Mouse (Mus musculus): ENCODE data around the gene Ccdc69. TPM values are rescaled to one million over a fixed set of nuclear protein-coding genes. Genes with fewer than 3 reads are reported as not detected.

The Ccdc69 gene
- polyA plus RNA-seq, 1 experiment = 0.73 TPM

DNA sequence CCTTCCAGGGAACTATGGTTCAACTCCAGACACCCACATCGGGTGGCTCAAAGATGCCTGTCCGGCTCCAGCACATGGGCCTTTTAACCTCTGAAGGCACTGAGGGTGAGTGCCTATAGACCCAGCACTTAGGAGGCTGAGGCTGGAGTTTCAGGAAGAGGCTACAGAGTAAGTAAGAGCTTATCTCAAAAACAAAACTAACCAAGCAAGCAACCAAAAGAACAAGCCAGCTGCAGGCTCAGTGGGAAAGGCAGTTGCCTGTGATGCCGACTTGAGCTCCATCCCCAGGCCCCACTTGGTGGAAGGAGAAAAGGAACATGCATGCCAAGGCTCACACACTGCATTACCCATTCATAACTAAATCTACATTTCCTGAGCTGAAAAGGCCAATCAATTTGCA lies 571 bp upstream of the Ccdc69 start:
- TF ChIP-seq GATA1 (IDR thresholded peaks at IDR 0.05; ENCODE audit: borderline replicate concordance, low read length) = no peak
- TF ChIP-seq FLI1 (IDR thresholded peaks at IDR 0.05; ENCODE audit: low read length) = no peak
- peaks cover 33% of the 10 kb centered on the region for H3K27me3 ChIP-seq (replicated peaks)
- H3K4me3 ChIP-seq (replicated peaks) = peak overlapping the region; percentile 92

DNA sequence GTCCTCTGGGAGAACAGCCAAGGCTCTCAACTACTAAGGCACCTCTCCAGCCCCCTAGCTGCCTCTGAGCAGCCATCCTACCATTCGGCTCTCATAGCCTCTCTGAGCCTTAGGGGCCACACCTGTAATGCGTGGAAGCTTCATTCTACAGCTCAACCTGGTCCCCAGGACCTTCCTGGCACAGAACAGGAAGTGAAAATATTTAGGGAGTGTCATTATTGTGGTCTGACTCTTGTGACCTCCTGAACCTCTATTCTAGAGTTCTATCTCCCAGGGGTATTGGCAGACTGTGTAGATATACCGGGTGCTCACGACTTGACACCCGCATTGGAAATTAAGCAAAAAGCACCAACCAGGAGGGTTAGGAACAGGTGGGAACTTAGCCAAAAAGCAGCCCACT lies 1.7 kb downstream of the Ccdc69 start:
- H3K4me1 ChIP-seq = peaks cover 37% of the 10 kb centered on the region
- peaks cover 2% of the 10 kb centered on the region; the same call in 1 of the 2 replicates for H3K9me3 ChIP-seq
- H3K36me3 ChIP-seq (replicated peaks; ENCODE audit: low read length) = no peaks in the 10 kb centered on the region
- H3K27me3 ChIP-seq (replicated peaks) = peaks cover 17% of the 10 kb centered on the region
- H3K4me3 ChIP-seq (replicated peaks) = no peak overlapping the region
- TF ChIP-seq GATA1 (IDR thresholded peaks at IDR 0.05; ENCODE audit: borderline replicate concordance, low read length) (no peak), FLI1 (IDR thresholded peaks at IDR 0.05; ENCODE audit: low read length) (no peak)

More for the DNA sequence above, 571 bp upstream of the Ccdc69 start:
- no peaks in the 10 kb centered on the region for H3K36me3 ChIP-seq (replicated peaks; ENCODE audit: low read length)
- peaks cover 25% of the 10 kb centered on the region for H3K4me1 ChIP-seq
- peaks cover 12% of the 10 kb centered on the region for H3K9me3 ChIP-seq

DNA sequence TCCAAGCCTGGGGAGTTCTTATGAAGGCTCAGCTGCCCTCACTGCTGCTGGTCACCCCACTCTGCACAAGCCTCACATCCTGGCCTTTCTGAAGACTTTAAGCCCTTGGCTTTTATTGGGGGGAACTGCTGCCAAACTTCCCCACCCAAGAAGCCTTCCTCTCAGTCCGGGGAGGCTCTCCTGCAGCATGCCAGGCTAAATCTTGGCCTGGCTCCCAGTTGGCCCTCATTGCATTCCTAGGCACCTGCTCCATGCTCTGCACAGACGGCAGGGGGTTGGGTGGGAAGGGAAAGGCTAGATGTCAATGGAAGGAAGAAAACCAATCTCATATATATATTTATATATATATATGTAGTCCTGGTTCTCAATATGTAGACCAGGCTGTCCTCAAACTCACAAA lies 2.3 kb downstream of the Ccdc69 start:
- Histone ChIP-seq H3K27me3 (replicated peaks) (peaks cover 12% of the 10 kb centered on the region), H3K4me1 (peaks cover 37% of the 10 kb centered on the region), H3K36me3 (replicated peaks; ENCODE audit: low read length) (no peaks in the 10 kb centered on the region), H3K4me3 (replicated peaks) (no peak overlapping the region), H3K9me3 (no peaks in the 10 kb centered on the region)
- no peak for TF ChIP-seq FLI1 (IDR thresholded peaks at IDR 0.05; ENCODE audit: low read length)
- no peak for TF ChIP-seq GATA1 (IDR thresholded peaks at IDR 0.05; ENCODE audit: borderline replicate concordance, low read length)

DNA sequence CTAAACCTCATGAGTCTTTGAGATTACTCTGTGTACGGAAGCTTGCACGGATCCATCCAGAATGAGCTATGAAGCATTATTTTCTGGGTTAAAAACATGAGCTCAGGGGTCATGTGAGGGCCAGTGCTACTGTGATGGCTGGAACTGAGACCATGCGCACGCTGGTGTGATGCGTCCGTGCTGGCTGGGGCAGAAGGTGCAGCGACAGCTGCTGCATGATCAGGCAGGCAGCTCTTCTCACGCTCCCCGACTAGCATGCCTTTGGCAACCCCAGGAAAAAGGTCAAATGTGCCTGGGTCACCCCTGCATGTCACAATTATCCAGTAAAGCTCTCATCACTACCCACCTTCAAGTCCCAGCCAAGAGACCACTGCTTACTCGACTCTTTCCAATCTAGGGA lies 4.7 kb downstream of the Ccdc69 start:
- TF ChIP-seq FLI1 (IDR thresholded peaks at IDR 0.05; ENCODE audit: low read length) (no peak), GATA1 (IDR thresholded peaks at IDR 0.05; ENCODE audit: borderline replicate concordance, low read length) (no peak)
- Histone ChIP-seq H3K4me3 (replicated peaks) (no peak overlapping the region), H3K9me3 (no peaks in the 10 kb centered on the region)

DNA sequence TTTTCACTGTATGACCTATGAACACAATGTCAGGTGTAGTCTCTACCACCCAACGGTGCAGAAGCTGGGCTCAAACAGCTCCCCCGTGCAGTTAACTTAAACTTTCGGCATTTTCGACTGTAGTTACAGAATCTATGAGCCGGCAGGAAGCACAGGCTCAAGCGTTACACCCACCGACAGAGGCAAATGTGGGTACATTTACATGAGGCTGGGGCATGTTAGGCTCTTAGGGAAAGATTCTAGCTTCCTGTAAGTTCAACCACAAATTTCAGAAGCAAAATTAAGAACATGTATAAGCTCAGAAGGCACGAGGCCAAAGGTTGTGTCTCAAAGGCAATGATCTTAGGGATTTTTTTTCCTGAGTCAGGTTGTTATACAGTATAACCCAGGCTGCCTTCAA lies 5.5 kb downstream of the Ccdc69 start:
- H3K4me3 ChIP-seq (replicated peaks) = no peak overlapping the region
- peaks cover 24% of the 10 kb centered on the region for H3K4me1 ChIP-seq
- TF ChIP-seq GATA1 (IDR thresholded peaks at IDR 0.05; ENCODE audit: borderline replicate concordance, low read length) (no peak), FLI1 (IDR thresholded peaks at IDR 0.05; ENCODE audit: low read length) (no peak)
- no peaks in the 10 kb centered on the region for H3K9me3 ChIP-seq
- H3K27me3 ChIP-seq (replicated peaks) = peaks cover 4% of the 10 kb centered on the region
- H3K36me3 ChIP-seq (replicated peaks; ENCODE audit: low read length) = no peaks in the 10 kb centered on the region

More for the DNA sequence above, 4.7 kb downstream of the Ccdc69 start:
- Histone ChIP-seq H3K4me1 (peaks cover 31% of the 10 kb centered on the region), H3K36me3 (replicated peaks; ENCODE audit: low read length) (no peaks in the 10 kb centered on the region), H3K27me3 (replicated peaks) (peaks cover 7% of the 10 kb centered on the region)

DNA sequence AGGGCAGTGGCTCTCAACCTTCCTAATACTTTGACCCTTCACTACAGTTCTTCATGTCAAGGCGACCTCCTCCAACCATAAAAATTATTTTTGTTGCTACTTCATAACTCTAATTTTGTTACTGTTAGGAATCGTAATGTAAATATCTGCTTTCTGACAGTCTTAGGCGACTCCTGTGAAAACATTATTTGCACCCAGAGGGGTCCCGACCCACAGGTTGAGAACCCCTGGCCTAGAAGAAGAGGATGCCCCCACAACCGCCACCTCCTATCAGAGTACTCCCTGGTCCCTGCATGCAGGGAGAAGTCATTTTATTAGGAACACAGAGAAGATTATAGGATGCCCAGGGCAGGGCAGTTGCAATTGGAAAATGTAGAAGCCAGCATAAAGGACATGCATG lies 6.6 kb downstream of the Ccdc69 start:
- peaks cover 12% of the 10 kb centered on the region for H3K4me1 ChIP-seq
- peaks cover 6% of the 10 kb centered on the region for H3K27me3 ChIP-seq (replicated peaks)
- no peak for TF ChIP-seq GATA1 (IDR thresholded peaks at IDR 0.05; ENCODE audit: borderline replicate concordance, low read length)
- TF ChIP-seq FLI1 (IDR thresholded peaks at IDR 0.05; ENCODE audit: low read length) = no peak
- no peak overlapping the region for H3K4me3 ChIP-seq (replicated peaks)
- no peaks in the 10 kb centered on the region for H3K36me3 ChIP-seq (replicated peaks; ENCODE audit: low read length)
- H3K9me3 ChIP-seq = no peaks in the 10 kb centered on the region

DNA sequence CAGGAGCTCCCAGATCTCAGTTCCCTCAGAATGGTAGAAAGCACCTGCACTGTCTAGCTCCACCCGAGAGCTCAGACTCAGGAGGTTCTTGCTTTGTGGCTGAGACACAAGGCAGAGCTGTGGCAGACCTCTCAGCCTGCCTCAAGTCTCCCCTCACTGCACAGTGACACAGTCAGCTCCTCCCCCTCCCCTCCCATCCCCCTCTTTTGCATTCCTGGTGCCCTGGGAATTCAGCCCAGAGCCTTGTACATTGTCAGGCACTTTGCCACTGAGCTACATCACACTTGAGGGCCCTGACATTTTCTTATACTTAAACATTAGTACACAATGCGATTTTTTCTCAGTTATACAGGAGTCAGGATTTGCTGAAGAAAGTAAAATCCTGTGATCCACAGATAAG lies 8.9 kb downstream of the Ccdc69 start:
- Histone ChIP-seq H3K9me3 (no peaks in the 10 kb centered on the region), H3K4me3 (replicated peaks) (no peak overlapping the region), H3K4me1 (peaks cover 12% of the 10 kb centered on the region), H3K36me3 (replicated peaks; ENCODE audit: low read length) (no peaks in the 10 kb centered on the region), H3K27me3 (replicated peaks) (peaks cover 6% of the 10 kb centered on the region)
- no peak for TF ChIP-seq GATA1 (IDR thresholded peaks at IDR 0.05; ENCODE audit: borderline replicate concordance, low read length)
- no peak for TF ChIP-seq FLI1 (IDR thresholded peaks at IDR 0.05; ENCODE audit: low read length)

DNA sequence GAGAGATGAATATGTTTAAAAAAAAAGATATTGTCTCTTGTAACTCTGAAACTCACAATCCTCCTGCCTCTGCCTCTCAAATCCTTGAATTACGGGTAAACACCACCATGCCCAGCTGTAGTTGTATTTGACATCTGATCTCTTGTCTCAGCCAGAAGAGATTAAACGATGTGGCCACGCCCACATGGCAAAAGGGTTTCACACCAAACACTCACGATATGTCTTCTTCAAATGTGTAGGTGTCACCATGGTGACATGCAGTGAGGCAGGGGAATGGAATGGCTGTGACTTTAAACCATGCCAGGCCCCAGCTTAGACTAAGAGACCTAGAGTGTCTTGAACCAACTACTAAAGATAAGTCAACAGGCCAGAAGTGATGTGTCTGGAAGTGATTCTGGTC lies 11.0 kb downstream of the Ccdc69 start:
- no peaks in the 10 kb centered on the region for H3K36me3 ChIP-seq (replicated peaks; ENCODE audit: low read length)
- no peaks in the 10 kb centered on the region for H3K4me1 ChIP-seq
- no peaks in the 10 kb centered on the region for H3K9me3 ChIP-seq
- H3K27me3 ChIP-seq (replicated peaks) = peaks cover 3% of the 10 kb centered on the region
- TF ChIP-seq FLI1 (IDR thresholded peaks at IDR 0.05; ENCODE audit: low read length) (no peak), GATA1 (IDR thresholded peaks at IDR 0.05; ENCODE audit: borderline replicate concordance, low read length) (no peak)
- H3K4me3 ChIP-seq (replicated peaks) = no peak overlapping the region

DNA sequence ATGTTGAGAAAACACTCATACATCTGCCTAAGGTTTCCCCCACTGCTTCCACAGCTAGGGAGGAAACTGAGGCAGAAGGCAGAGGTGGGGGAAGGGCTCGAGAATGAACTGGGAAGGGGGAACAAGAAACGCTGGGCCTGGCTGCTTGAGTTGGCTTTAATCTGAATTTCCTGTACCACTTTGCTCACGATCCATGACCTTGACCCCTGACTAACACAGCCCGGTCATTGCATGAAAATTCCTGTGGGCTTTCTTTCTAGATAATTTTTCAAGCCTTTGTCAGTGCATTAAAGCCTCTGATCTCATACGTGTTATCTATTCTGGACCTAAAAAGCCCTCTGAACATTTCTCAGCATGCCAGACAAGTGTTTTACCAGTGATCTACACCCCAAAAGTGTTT lies 15.1 kb downstream of the Ccdc69 start:
- H3K4me1 ChIP-seq = no peaks in the 10 kb centered on the region
- peaks cover 10% of the 10 kb centered on the region for H3K27me3 ChIP-seq (replicated peaks)
- TF ChIP-seq FLI1 (IDR thresholded peaks at IDR 0.05; ENCODE audit: low read length) (no peak), GATA1 (IDR thresholded peaks at IDR 0.05; ENCODE audit: borderline replicate concordance, low read length) (no peak)
- H3K36me3 ChIP-seq (replicated peaks; ENCODE audit: low read length) = no peaks in the 10 kb centered on the region
- no peaks in the 10 kb centered on the region for H3K9me3 ChIP-seq
- H3K4me3 ChIP-seq (replicated peaks) = no peak overlapping the region

DNA sequence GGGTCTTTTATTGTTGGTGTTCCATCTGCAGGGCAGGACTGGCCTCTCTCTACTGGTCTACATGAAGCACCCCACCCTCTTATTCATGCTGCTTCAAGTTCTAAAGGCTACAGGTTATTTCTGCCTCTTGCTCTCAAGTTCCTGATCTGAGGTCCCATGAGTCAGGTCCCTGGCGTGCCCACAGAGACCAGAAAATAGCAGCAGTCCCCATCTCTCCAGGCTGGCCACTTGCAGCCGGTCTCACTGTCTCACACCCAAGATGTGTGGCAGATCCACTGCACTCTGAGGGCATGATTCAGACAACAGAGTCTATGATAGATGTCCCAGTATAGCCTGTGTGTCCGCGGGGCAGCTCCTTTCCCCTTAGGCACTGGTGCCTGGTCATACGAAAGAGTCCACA lies 17.1 kb downstream of the Ccdc69 start:
- Histone ChIP-seq H3K27me3 (replicated peaks) (peaks cover 6% of the 10 kb centered on the region), H3K9me3 (peaks cover 3% of the 10 kb centered on the region; the same call in 1 of the 2 replicates), H3K4me3 (replicated peaks) (no peak overlapping the region), H3K36me3 (replicated peaks; ENCODE audit: low read length) (no peaks in the 10 kb centered on the region), H3K4me1 (no peaks in the 10 kb centered on the region)
- TF ChIP-seq FLI1 (IDR thresholded peaks at IDR 0.05; ENCODE audit: low read length) (no peak), GATA1 (IDR thresholded peaks at IDR 0.05; ENCODE audit: borderline replicate concordance, low read length) (no peak)

DNA sequence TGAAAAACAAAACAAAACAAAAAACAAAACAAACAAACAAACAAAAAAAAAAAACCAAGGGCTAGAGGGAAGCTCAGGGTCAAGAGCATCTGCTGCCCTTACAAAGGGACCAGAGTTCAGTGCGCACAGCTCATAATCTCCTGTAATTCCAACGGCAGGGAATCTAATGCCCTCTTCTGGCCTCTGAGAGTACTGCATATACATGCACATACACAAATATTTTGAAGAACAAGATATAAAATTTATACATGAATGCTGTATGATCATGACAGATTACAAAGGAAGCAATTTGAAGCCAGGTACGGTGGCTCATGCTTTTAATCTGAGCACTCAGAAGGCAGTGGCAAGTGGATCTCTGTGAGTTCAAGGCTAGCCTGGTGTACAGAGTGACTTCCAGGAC lies 20.4 kb downstream of the Ccdc69 start:
- no peaks in the 10 kb centered on the region for H3K4me1 ChIP-seq
- H3K36me3 ChIP-seq (replicated peaks; ENCODE audit: low read length) = no peaks in the 10 kb centered on the region
- no peak for TF ChIP-seq GATA1 (IDR thresholded peaks at IDR 0.05; ENCODE audit: borderline replicate concordance, low read length)
- no peak for TF ChIP-seq FLI1 (IDR thresholded peaks at IDR 0.05; ENCODE audit: low read length)

More for the DNA sequence above, 20.4 kb downstream of the Ccdc69 start:
- Histone ChIP-seq H3K4me3 (replicated peaks) (no peak overlapping the region), H3K9me3 (peaks cover 3% of the 10 kb centered on the region; the same call in 1 of the 2 replicates), H3K27me3 (replicated peaks) (peaks cover 17% of the 10 kb centered on the region)

Measured in megakaryocyte, embryonic 14.5 days (primary cell).